Mouse (Mus musculus): Measurements from ENCODE around the gene Hba-a1.

GRCm38 (mm10) chr11:32301506-32301905 lies 18.2 kb downstream of the Hba-a1 start:
- TF ChIP-seq CTCF (IDR thresholded peaks at IDR 0.05; ENCODE audit: borderline replicate concordance, extremely low read depth, insufficient read depth, insufficient read length) (no peak), POLR2A (IDR thresholded peaks at IDR 0.05; ENCODE audit: borderline replicate concordance, extremely low read depth, insufficient read depth, insufficient read length, poor library complexity, severe bottlenecking) (no peak)
